25 mouse cellular contexts compared by ENCODE assay signal in the genomic region with DNA sequence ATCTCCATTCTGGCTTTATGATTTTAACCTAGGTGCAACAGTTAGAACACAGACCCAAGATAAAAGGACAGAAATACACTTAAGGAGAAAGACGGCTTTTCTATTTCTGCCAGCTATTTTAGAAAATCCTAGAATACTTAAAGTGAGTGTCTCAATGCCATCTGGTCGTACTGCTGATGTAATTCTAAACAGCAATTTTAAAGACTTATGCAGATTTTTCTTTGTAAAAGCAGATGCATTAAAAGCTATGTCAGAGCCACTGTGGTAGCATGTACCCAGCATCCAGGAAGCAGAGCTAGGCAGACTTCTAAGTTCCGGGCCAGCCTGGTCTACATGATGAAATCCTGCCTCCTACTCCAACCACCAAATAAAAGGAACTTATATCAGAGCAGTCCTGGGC. TPM values are rescaled to one million over a fixed set of nuclear protein-coding genes. Genes with fewer than 3 reads are reported as not detected.
DNase-seq lines count a peak whose midpoint lies in the region; ATAC-seq lines count a peak whose summit lies in the region.
"Had no signal": no experiment of that assay in that cellular context is flagged by ENCODE, and none has a peak within 500 bp of the region (broad histone marks: within the 10 kb centered on the region; RNA-seq: fewer than 3 reads in every experiment).

No protein-coding gene starts in this region.

- 85% methylated on average over 3 of the region's 3 CpGs for WGBS in forebrain, embryonic 14.5 days
- WGBS in forebrain, embryonic 15.5 days = 73% methylated on average over 3 of the region's 3 CpGs

- no peaks in the 10 kb centered on the region for H3K36me3 ChIP-seq in forebrain, embryonic 14.5 days (ENCODE audit: control insufficient read depth, insufficient read depth, low read length)
- H3K36me3 ChIP-seq in forebrain, embryonic 15.5 days = 0 out of 2 replicates have a peak, but pooled peaks cover 3% of the 10 kb centered on the region
- H3K36me3 ChIP-seq: hindbrain, embryonic 13.5 days had no signal

- peaks cover 5% of the 10 kb centered on the region; the same call in 1 of the 2 replicates for H3K9me3 ChIP-seq in forebrain, embryonic 14.5 days (replicated peaks; ENCODE audit: control insufficient read depth, low read length)
- H3K9me3 ChIP-seq in forebrain, embryonic 15.5 days = peaks cover 7% of the 10 kb centered on the region; the same call in 1 of the 2 replicates

- no peak overlapping the region for H3K4me3 ChIP-seq in forebrain, embryonic 14.5 days (ENCODE audit: low read depth, low read length)
- no peak overlapping the region for H3K4me3 ChIP-seq in forebrain, embryonic 15.5 days
- H3K4me3 ChIP-seq: heart, embryonic 12.5 days; heart, embryonic 15.5 days; hindbrain, embryonic 10.5 days; hindbrain, embryonic 13.5 days had no signal

- H3K27me3 ChIP-seq in forebrain, embryonic 14.5 days (replicated peaks; ENCODE audit: control insufficient read depth, insufficient read depth, low read length) = no peaks in the 10 kb centered on the region
- no peaks in the 10 kb centered on the region for H3K27me3 ChIP-seq in forebrain, embryonic 15.5 days
- H3K27me3 ChIP-seq: heart, embryonic 12.5 days; heart, embryonic 15.5 days; hindbrain, embryonic 13.5 days; Patski had no signal

- ATAC-seq in forebrain, embryonic 14.5 days = no peak
- ATAC-seq in forebrain, embryonic 15.5 days (replicated peaks) = no peak
- ATAC-seq: forebrain, embryonic 16.5 days; hindbrain, postnatal 0 days; inflammation-experienced regulatory T-cells, adult 6 months; intestine, embryonic 16.5 days; Patski had no signal

- H3K4me2 ChIP-seq in forebrain, embryonic 14.5 days (ENCODE audit: low read length) = no peak overlapping the region
- no peak overlapping the region for H3K4me2 ChIP-seq in forebrain, embryonic 15.5 days (replicated peaks)
- H3K4me2 ChIP-seq: heart, embryonic 12.5 days; heart, embryonic 15.5 days; hindbrain, embryonic 13.5 days had no signal

- no peaks in the 10 kb centered on the region for H3K4me1 ChIP-seq in forebrain, embryonic 14.5 days (ENCODE audit: control insufficient read depth, insufficient read depth, low read length)
- peaks cover 8% of the 10 kb centered on the region for H3K4me1 ChIP-seq in forebrain, embryonic 15.5 days
- H3K4me1 ChIP-seq: heart, embryonic 15.5 days had no signal

- H3K27ac ChIP-seq in forebrain, embryonic 14.5 days (ENCODE audit: low read depth, low read length) = no peak overlapping the region
- H3K27ac ChIP-seq in forebrain, embryonic 15.5 days (replicated peaks) = no peak overlapping the region
- H3K27ac ChIP-seq: heart, embryonic 15.5 days; hindbrain, embryonic 10.5 days; hindbrain, embryonic 13.5 days; hindbrain, postnatal 0 days had no signal

- H3K9ac ChIP-seq in forebrain, embryonic 14.5 days (ENCODE audit: low read length) = no peak overlapping the region
- no peak overlapping the region for H3K9ac ChIP-seq in forebrain, embryonic 15.5 days (replicated peaks)
- H3K9ac ChIP-seq: heart, embryonic 12.5 days; heart, embryonic 15.5 days; hindbrain, embryonic 13.5 days had no signal

- DNase-seq in forebrain, embryonic 14.5 days (ENCODE audit: low spot score) = peak; percentile 17
- peak; percentile 14 to 49 for DNase-seq in frontal cortex, adult 2 months (ENCODE audit: extremely low spot score in 1 of 2, low spot score in 1 of 2)
- DNase-seq in frontal cortex, postnatal 10 days (ENCODE audit: low spot score in 2 of 2) = no peak
- peak; percentile 23 for DNase-seq in right cerebral cortex, adult 18-20 months
- no peak for DNase-seq in right cerebral cortex, postnatal 10 days (ENCODE audit: low spot score in 2 of 2)
- DNase-seq in Muller cell, postnatal 12 days (ENCODE audit: inconsistent ontology term) = no peak
- DNase-seq: adrenal gland, postnatal 10 days; adrenal gland, postnatal 36 days; cerebellum, adult 18-20 months; cerebellum, adult 9-10 months; cerebellum, postnatal 14 days; gastrocnemius, postnatal 25 days; heart, adult 18-20 months; heart, postnatal 10 days; heart, postnatal 36 days had no signal

RNA-seq across cellular contexts. Expression of a gene that starts 56.1 kb away (rescaled TPM):
- 31.6 and 38.0 TPM in 2 replicates for polyA plus RNA-seq in forebrain, embryonic 14.5 days (2014; fragmentation: Nextera tagmentation; extraction: Ambion mirVana)
- polyA plus RNA-seq in forebrain, embryonic 15.5 days (2015; fragmentation: Nextera tagmentation; extraction: Ambion mirVana) = 31.8 and 31.9 TPM in 2 replicates
- 55.9 and 58.6 TPM in 2 replicates for polyA plus RNA-seq in frontal cortex, adult 2 months (2012; rRNA removed)

Comparison
In these comparisons a context has a peak if more than half of its experiments do, and no peak if none do; other contexts are left out.
1. DNase-seq: peak in forebrain, embryonic 14.5 days (single experiment), frontal cortex, adult 2 months (2 of 2) and right cerebral cortex, adult 18-20 months (single experiment); none in frontal cortex, postnatal 10 days (0 of 2), right cerebral cortex, postnatal 10 days (0 of 2) and Muller cell, postnatal 12 days (single experiment).